Mouse (Mus musculus) cerebellum, adult 11-12 months (tissue): Measurements from ENCODE around the gene Trnp1.

Experiments
- DNase-seq: peaks from one replicate; pipeline ENCODE4 v3.0.0; 2022

Gene Trnp1

DNA sequence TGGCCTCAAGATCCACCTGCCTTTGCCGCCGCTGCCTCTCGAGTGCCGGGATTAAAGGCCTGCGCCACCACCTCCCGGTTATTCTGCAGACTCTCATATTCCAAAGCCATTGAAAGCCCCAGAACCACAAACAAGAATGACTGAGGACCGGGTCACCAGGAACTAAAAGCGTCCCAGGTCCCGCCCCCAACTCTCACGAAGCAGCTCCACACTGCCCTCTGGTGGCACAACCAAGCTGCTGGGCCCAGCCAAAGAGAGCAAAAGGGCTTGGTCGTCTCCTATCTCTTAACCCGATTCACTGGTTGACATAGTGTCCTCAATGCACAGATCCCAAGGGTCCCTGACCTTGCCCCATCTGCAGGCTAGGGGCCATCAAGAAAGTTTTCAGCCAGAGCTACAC lies 3.9 kb downstream of the Trnp1 start:
- DNase-seq: peak; percentile 81

DNA sequence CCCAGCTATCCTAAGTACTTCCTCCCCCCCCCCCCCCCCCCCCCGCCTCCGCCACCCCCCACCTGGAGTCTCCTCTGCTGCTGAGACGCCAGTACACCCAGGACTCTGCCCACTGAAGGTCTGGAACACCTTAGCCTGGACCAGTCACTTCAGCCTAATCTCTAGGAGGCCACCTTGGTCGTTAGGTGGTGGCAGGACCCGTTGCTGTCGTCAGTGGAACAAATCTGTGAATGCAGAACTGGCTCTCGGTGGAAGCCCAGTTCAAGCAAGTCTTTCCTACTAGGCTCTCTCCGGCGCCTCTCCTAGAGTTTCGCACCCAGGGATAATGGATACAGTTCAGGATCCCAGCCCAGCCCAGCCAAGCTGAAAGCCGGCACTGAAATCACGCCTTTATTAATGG lies 4.5 kb downstream of the Trnp1 start:
- DNase-seq: no peak

DNA sequence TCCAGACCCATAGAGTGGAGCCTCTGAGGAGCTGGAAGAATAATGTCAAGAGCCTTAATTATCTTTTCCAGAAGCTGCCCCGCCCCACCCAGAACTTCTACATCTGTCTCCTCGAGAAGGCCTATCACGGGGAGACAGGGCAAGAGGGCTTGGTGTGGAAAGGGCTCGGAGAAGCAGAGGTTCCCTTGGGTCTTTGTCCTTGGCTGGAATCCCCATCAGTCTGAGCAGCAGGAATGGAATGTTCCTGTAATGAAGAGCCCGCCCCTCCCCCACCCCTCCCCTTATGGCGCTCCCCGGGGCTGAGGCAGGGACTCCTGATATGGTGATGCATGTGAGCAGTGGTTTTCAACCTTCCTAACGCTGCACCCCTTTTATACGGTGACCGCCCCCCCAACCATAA lies 6.5 kb downstream of the Trnp1 start:
- no peak for DNase-seq

DNA sequence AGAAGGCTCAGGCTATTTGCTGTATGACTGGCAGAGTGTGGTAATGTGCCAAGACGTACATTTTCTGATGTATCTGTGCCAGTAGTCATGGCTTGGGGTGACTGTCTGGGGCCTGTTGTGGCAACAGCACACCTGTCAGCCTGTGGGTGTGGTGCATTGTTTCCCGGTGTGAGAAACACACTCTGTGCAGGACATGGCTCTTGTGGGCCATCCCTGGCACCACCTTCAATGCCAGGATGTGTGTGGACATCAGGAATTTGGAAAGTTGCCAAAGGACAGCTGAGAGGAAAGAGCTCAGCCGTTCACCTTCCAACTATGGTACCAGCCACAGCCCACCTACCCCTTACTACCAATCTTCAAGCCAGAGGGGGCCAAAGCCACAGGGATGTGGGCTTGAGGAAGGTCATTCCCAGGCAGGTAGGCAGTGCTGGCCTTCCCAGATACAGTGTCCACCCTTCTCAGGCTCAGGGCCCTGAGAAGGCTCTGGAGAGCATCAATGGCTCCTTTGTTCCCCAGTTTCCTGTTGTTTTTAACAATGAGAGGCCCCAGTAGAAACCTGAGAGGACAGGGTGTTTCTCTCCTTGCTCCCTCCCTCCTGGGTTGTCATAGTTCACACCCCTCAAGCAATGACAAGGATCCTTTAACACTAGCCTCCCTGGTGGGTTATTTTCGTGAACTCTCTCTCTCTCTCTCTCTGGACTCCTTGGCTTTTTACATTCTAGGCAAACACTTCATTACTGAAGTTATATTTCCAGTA lies 8.7 kb downstream of the Trnp1 start:
- no peak for DNase-seq

DNA sequence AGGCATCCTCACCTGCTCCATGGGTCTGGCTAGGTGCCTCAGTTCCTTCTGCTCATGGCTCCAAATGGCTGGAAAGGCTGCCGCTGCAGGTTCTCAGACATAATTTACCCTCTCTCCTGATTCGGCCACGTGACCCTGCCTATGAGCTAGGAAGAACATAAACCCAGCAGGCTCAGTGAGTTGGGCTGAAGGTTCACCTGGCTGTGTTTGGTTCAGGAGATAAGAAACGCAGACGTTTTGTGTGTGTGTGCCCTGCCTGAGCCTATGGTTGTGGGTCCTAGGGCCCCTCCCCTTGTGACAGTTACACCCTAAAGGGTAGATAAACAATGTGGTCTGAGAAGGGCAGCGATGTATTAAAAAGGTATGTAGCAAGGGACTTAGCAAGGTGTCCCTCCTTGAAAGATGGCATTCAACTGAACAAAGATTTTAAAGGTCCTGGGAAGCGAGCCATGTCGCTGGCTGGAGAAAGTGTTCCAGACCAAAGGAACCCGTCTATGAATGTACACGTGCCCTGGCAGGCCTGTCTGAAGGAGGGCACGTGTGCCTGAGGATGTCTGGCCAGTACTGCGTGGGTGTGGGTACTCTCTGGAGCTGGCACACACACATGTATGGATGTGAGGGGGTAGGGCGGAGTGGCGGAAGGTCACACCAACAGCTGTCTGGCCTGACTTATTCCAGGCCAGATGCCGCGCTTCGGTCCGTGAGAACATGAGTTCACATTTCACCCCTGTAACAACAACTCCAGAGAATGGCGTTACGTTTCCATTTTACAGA lies 9.5 kb downstream of the Trnp1 start:
- DNase-seq: no peak

DNA sequence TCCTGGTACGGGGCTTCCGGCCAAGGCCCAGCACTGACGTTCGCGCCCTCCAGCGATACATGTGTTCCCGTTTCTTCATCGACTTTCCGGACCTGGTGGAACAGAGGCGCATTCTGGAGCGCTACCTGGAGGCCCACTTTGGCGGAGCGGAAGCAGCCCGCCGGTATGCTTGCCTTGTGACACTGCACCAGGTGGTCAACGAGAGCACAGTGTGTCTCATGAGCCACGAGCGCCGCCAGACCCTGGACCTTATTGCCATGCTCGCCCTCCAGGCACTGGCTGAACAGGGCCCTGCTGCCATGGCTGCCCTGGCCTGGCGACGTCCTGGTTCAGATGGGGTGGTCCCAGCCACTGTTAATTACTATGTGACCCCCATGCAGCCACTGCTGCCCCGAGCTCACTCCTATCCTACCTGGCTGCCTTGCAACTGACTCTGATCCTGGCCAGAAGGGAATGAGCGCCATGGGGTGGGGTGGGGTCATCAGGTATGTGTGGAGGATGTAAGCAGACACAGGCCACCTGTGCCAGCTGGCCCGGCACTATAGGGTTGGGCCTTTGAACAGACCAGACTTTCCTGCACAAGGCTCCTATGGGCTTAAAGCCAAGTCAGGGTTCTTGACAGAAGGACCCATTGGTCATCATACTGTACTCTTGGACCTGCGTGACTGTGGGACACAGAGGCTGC lies 11.5 kb downstream of the Trnp1 start:
- no peak for DNase-seq

DNA sequence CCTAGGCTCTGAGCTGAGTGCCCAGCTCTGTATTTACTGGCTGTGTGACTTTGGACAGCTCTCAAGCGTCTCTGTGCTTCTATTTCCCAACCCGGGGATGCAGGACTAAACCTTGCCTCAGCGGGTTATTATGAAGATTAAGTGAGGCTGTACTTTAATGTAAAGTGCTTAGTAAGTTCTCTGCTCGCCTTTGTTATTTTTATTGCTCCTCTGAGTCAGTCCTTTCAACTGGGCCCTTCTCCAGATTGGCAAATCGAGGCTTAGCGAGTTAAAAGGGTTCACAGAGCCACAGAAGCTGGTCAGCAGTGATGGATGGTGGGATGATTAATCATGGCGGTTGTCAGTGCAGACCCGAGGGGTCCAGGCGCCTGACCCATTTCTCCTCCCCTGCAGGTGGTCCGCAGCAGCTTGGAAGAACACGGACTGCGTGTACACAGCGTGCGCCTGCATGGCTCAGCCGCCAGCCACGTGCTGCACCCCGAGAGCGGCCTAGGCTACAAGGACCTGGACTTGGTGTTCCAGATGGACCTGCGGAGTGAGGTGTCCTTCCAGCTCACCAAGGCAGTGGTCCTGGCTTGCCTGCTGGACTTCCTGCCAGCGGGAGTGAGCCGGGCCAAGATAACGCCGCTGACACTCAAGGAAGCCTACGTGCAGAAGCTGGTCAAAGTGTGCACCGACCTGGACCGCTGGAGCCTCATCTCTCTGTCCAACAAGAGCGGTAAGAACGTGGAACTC lies 12.5 kb downstream of the Trnp1 start:
- no peak for DNase-seq

DNA sequence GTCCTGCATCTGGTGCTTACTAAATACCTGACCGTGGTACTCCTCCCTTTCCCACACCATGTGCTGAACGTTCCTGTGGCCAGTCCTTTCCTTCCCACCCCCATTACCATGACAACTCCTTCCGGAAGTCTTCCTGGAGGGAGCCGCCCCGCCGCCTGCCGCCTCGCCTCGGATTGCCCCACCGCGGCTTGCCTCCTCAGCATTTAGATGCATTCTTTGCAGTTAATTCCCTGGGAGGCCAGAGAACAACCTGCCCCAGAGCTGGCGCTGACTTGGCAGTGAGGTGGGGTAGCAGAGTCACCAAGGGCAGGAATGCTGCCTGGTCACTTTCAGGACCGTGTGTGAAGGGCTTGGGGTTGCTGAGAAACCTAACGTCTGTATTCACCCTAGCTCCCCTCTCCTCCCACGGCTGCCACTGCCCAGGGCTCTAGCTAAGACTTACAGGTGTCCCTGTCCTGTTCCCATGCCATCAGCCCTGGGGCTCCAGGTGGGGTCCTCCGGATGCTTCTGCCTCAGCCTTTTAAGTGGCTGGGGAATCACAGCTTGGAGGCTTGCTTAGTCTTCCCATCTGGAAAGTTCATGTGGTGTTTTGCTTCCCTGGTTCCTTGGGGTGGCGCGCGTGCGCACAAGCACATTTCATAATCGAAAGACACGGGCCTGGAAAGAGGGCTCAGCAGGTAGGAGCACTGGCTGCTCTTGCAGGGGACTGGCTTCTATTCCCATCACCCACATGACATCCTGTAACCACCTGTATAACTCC lies 13.9 kb downstream of the Trnp1 start:
- DNase-seq: no peak

DNA sequence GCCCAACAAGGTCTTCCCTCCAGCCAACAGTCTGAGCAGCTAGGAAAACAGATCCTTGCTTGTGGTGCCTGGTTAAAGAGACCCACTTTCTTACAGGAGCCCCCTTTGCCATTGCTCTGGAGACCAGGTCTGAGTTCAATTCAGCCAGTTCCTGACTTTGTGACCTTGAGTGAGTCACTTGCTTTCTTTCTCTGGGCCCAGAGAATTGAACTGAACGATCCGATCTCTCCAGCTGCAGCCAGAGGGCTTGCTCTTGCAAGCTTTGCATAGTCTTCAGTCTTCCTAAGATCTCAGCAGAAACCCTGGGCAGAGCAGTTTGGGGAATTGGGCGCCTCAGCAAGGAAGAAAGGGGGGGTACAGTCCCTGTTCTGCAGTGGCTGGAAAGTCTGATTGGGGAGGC lies 15.9 kb downstream of the Trnp1 start:
- DNase-seq: no peak

DNA sequence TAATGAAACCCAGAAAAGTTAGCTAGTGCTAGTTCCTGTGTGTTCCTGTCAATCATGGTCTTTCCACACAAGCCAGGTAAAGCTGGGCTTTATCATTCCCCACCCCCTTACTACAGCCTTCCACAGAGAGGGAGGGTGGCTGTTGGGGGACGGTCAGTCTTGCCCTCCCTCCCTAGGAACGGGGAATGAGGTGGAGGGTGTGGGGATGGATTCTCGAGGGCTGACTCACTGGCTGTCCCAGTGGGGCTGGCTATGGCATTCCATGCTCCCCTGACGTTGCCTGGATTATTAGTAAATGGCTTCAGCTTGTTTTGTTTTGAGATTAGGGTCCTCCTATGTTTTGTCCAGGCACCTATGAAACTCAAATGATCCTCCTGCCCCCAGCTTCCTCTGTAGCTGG lies 16.9 kb downstream of the Trnp1 start:
- DNase-seq: no peak

DNA sequence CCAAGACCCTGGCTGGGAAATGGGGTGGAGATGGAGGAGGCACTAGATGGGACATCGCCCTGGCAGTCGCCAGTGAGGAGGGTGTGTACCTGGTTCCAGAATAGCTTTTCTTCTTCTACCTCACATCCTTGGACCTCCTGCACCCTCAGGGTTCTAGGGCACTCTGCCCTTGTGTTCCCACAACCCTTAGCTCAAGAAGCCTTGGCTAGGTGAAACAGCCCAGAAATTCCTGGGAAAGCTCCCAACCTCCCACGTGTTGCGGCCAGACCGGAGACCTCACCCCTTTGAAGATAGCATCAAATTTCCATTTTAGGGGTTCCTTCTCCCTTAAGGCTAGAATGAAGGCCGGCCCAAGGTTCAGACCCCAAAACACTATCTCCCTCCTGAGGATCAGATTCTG lies 17.6 kb downstream of the Trnp1 start:
- no peak for DNase-seq

DNA sequence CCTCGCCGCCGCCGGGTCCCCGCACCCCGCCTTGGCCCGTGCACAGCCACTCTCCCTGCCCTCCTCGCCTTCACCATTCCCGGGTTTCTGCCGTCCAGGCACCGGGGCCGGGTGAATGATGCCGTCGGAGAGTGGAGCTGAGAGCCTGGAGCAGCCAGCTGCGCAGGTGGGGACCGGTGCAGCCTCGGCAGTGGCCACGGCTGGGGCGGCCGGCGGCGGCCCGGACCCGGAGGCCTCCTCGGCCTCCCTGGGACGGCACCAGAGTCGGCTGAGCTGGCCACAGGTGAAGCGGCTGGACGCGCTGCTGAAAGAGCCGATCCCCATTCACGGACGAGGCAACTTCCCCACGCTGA lies 18.2 kb downstream of the Trnp1 start:
- DNase-seq: no peak

DNA sequence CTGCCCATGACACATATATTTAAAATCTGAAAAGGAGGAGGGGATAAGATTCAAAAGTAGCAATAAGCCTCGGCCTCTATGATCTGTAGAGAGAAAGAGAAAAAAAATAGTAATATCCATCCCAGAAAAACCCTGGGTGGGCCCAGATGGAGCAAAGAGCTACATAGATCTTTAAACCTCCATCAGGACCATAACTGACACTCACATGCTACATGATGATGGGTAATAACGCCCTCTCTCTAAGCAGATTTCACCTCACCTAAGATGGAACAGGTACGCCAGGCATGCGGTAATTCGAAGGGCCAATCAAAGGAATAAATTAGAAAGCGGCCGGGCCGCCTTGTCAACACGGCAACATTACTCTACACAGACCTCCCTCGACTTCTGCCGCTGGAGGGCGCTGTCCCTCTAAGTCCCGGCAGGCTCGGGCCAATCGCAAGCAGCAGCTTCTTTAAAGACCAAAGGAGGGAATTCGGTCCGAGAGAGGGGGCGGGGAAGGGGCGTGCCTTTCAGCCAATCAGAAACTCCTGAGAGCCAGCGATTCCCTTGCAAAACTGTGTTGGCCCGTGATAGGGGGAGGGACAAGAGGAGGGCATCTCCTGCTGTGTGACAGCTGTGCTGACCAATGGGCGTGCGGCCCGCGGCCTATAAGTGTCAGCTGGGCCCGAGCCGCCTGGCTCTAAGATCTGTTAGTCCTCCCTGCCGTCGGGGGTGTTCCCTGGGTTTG lies 18.7 kb downstream of the Trnp1 start, which contains the start of gene Tent5b:
Gene Tent5b (plus strand): TSS at position 675 of the 727 bp plus-strand sequence.
- DNase-seq: peak; percentile 99

DNA sequence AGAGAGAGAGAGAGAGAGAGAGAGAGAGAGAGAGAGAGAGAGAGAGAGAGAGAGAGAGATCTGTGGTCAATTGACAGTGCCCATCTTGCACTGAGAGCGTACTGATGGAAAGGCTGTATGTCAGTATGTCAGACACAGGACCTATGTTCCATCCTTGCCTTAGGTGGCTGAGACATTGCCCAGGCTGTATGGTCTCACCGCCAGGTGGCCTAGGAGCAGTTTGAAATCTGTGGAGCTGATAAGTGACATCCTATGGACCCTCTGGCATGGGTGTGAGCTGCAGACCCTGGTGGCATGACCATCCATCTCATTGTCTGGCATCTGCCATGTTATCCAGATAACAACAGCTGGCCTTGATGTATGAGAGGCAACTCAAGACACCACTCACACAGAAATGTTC lies 24.5 kb downstream of the Trnp1 start:
- DNase-seq: no peak

DNA sequence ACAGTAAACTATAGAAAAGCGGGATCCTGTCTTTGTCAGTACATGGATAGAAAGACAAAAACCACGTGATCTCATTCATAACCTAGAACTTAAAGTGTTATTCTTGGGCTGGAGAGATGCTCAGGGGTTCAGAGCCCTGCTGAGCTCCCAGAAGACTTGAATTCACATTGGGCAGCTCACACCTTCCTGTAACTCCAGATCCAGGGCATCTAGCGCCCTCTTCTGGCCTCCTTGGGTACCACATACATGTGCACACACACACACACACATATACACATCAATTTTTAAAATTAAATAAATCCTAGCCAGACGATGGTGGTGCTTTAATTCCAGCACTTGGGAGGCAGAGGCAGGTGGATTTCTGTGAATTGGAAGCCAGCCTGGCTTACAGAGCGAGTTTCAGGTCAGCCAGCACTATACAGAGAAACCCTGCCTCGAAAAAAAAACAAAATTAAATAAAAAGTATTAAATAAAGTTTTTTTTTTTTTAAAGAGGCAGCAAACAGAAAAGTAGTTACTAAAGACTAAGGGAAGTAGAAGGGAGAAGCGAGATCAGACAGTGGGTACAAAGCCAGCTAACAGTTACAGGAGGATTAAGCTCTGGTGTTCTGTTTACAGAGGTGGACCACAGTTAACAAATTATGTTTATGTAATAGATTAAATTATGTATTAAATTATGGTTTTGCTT lies 27.1 kb downstream of the Trnp1 start:
- DNase-seq: no peak

DNA sequence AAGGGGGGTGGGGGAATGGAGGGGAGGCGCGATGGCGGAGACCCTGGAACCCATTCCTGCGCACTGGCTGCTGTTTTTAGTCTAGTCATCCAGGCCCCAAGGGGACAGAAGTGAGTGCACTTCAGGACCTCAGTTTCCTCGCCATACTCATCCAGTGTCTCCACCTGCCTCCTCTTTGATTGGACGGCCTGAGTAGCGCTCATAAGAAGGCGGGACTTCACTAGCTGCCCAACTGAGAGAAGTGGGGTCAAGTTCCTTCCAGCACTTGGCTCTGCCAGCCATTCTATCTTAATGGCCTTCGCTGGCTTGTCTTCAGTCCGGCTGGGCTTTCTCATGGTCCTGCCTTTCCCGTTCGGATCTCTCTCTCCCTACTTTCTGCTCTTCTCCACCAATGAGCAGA lies 29.2 kb downstream of the Trnp1 start:
- DNase-seq: no peak

DNA sequence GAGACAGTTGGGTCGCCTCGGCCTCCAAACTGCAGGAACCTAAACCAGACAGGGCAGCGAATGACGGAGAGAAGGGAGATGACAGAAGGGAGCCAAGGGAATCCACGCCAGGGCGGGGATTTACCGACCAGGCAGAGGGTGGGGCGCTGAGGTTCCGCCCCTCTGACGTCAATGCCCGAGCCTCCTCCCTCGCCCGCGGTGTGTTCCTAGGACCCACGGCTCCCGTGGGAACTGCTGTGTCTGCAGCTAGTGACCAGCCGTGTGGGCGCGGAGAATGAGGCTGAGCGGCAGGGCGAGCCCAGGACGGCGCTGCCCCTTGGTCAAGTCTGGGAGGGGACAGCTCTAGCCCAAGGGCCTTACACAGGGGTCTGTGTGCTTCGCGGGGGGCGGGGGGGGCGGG lies 30.3 kb downstream of the Trnp1 start:
- peak; percentile 75 for DNase-seq

DNA sequence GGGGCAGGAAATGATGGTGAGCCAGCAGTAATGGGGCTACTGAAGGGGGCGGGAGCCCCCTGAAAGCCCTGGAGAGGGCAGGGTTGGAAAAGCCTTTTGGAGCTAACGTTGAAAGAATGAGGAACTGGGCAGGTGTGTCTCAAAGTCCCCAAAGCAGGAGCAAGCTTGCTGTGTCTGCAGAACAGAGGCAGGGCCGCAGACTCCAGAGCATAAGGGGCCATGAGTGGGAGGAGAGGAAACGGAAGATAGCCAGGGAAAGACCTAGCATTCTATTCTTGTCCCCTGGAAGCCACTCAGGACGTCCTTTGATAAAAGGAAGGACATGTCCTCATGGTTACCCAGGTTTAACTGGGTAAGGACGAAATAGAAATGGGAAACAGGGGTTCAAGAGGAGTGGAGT lies 35.2 kb downstream of the Trnp1 start:
- DNase-seq: no peak

DNA sequence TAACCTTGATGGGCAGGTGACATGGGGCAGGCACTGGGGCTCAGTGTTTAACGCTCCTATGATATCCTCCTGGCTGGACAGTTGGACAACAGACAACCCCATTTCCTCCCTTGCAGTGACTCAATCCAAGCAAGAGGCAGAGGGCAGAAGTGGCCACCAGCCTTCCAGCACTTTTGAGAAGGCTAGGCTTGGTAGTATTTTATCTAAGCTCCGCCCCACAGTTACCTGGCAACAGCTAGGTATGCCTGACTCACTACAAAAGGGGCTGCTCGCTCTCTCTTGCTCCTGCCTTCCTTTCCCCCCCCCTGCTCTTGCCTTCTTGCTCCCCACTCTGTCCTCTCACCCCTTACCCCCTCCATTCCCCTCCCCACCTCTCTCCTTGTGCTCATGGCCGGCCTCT lies 37.0 kb downstream of the Trnp1 start:
- DNase-seq: no peak

DNA sequence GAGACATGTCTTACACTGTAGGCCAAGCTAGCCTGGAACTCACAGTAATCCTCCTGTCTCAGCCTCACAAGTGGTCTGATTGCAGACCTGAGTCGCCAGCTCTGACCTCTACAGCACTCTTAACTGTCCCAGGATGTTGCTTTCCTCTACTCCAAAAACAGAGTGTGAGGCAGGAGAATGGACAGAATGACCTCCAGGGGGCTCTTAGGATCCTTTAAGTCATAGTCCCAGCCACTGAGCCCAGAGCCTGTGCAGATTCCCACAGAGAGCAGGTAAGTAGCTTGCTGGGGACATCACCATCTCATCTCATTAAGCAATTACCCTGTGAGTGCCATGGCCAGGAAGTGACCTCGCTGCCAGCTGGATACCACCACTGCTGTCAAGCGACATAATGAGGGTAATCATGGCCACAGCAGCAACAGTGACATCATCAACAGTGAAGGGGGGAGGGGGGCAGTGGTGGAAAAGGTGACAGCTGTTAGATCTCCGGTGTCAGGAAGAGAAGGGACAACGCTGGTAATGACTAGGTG lies 37.5 kb downstream of the Trnp1 start:
- DNase-seq: no peak

DNA sequence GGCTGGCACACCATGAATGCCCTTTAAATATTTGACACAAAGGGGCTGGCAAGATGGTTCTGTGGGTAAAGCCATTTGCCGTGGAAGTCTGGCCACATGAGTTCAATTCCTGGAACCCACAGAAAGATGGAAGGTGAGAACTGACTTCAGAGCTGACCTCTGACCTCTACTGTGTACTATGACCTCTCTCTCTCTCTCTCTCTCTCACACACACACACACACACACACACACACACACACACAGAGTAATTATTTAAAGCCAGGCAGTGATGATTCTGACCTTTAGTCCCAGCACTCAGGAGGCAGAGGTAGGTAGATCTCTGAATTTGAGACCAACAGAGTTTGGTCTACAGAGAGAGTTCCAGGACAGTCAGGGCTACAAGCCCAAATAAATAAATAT lies 38.3 kb downstream of the Trnp1 start:
- no peak for DNase-seq
